Mouse (Mus musculus) bone marrow macrophage, adult 2 months (primary cell): Measurements from ENCODE around the gene Adcy9. TPM values are rescaled to one million over a fixed set of nuclear protein-coding genes. Genes with fewer than 3 reads are reported as not detected.

ENCODE experiments used
- H3K27ac ChIP-seq: 2 replicates; pipeline ENCODE4 v1.5.1; 2012; ENCODE audit warnings: low read depth, low read length; ENCODE audit not compliant: insufficient read depth
- H3K4me1 ChIP-seq: 2 replicates; pipeline ENCODE4 v1.6.1; 2012; ENCODE audit warnings: low read length; ENCODE audit not compliant: control insufficient read depth, insufficient read depth
- H3K4me3 ChIP-seq: 2 replicates; pipeline ENCODE4 v1.5.1; 2012; ENCODE audit warnings: mild to moderate bottlenecking, low read length, moderate library complexity; ENCODE audit not compliant: insufficient read depth
- CTCF ChIP-seq: IDR thresholded peaks from 2 replicates; pipeline ENCODE4 v1.5.1; 2012; ENCODE audit warnings: low read depth, mild to moderate bottlenecking, low read length, moderate library complexity
- POLR2A ChIP-seq: IDR thresholded peaks from 2 replicates; pipeline ENCODE4 v1.6.1; 2012; ENCODE audit warnings: mild to moderate bottlenecking, low read depth, low read length, borderline replicate concordance
- polyA plus RNA-seq: library from polyadenylated mRNA; stranded (reverse); fragments of >200 nt; gene quantifications from 2 replicates; pipeline ENCODE4 v1.2.4, GENCODE M21; 2012; ENCODE audit not compliant: missing spikeins, insufficient read depth, insufficient read length

The Adcy9 gene
- polyA plus RNA-seq, 1 experiment = 10.5 TPM

GRCm38 (mm10) chr16:4307795-4308194 lies 112.5 kb downstream of the Adcy9 start:
- TF ChIP-seq CTCF (no peak), POLR2A (no peak)
- peak overlapping the region; percentile 54 for H3K27ac ChIP-seq

GRCm38 (mm10) chr16:4304176-4304922 lies 115.9 kb downstream of the Adcy9 start:
- peaks cover 15% of the 10 kb centered on the region for H3K4me1 ChIP-seq
- H3K27ac ChIP-seq = no peak overlapping the region
- TF ChIP-seq CTCF = peak; percentile 4; the same call in 1 of the 2 replicates
- TF ChIP-seq POLR2A = no peak
- no peak overlapping the region for H3K4me3 ChIP-seq

More at GRCm38 (mm10) chr16:4307795-4308194, 112.5 kb downstream of the Adcy9 start:
- Histone ChIP-seq H3K4me1 (peaks cover 15% of the 10 kb centered on the region), H3K4me3 (no peak overlapping the region)

- TF ChIP-seq CTCF (no peak), POLR2A (no peak)
- H3K4me3 ChIP-seq = no peak overlapping the region
- H3K4me1 ChIP-seq = peaks cover 15% of the 10 kb centered on the region
- H3K27ac ChIP-seq = no peak overlapping the region
These were observed 116.7 kb downstream of the Adcy9 start for GRCm38 (mm10) chr16:4303554-4303953.

GRCm38 (mm10) chr16:4300280-4300679 lies 120.0 kb downstream of the Adcy9 start:
- TF ChIP-seq POLR2A (no peak), CTCF (no peak)
- Histone ChIP-seq H3K4me1 (peaks cover 3% of the 10 kb centered on the region; the same call in 1 of the 2 replicates), H3K27ac (no peak overlapping the region), H3K4me3 (no peak overlapping the region)

- Histone ChIP-seq H3K27ac (no peak overlapping the region), H3K4me3 (no peak overlapping the region), H3K4me1 (peaks cover 2% of the 10 kb centered on the region; the same call in 1 of the 2 replicates)
- TF ChIP-seq POLR2A (no peak), CTCF (no peak)
These were observed 127.0 kb downstream of the Adcy9 start for GRCm38 (mm10) chr16:4293259-4293658.

- peaks cover 2% of the 10 kb centered on the region; the same call in 1 of the 2 replicates for H3K4me1 ChIP-seq
- no peak for TF ChIP-seq CTCF
- TF ChIP-seq POLR2A = no peak
- no peak overlapping the region for H3K27ac ChIP-seq
- H3K4me3 ChIP-seq = no peak overlapping the region
These were observed 130.8 kb downstream of the Adcy9 start for GRCm38 (mm10) chr16:4289507-4289906.

GRCm38 (mm10) chr16:4286593-4286992 lies 133.7 kb downstream of the Adcy9 start:
- no peak for TF ChIP-seq CTCF
- TF ChIP-seq POLR2A = no peak
- Histone ChIP-seq H3K27ac (no peak overlapping the region), H3K4me3 (no peak overlapping the region), H3K4me1 (peaks cover 2% of the 10 kb centered on the region)

- Histone ChIP-seq H3K4me1 (peaks cover 15% of the 10 kb centered on the region), H3K4me3 (no peak overlapping the region), H3K27ac (no peak overlapping the region)
- TF ChIP-seq CTCF (no peak), POLR2A (no peak)
These were observed 135.0 kb downstream of the Adcy9 start for GRCm38 (mm10) chr16:4285257-4285656.

GRCm38 (mm10) chr16:4283267-4283851 lies 136.9 kb downstream of the Adcy9 start:
- no peak overlapping the region for H3K4me3 ChIP-seq
- H3K4me1 ChIP-seq = peaks cover 24% of the 10 kb centered on the region
- H3K27ac ChIP-seq = no peak overlapping the region
- TF ChIP-seq CTCF (no peak), POLR2A (no peak)

- no peak overlapping the region for H3K27ac ChIP-seq
- TF ChIP-seq POLR2A (no peak), CTCF (no peak)
- peaks cover 27% of the 10 kb centered on the region for H3K4me1 ChIP-seq
- no peak overlapping the region for H3K4me3 ChIP-seq
These were observed 138.8 kb downstream of the Adcy9 start for GRCm38 (mm10) chr16:4281470-4281869.

- TF ChIP-seq POLR2A = no peak
- no peak for TF ChIP-seq CTCF
- Histone ChIP-seq H3K4me1 (peaks cover 32% of the 10 kb centered on the region), H3K27ac (no peak overlapping the region), H3K4me3 (no peak overlapping the region)
These were observed 139.3 kb downstream of the Adcy9 start for GRCm38 (mm10) chr16:4280949-4281348.
